Mouse (Mus musculus): ENCODE results near the gene Pik3cb.
A peak's percentile ranks its signal among the peaks of the same experiment; 100 is the strongest.

The Pik3cb gene

DNA sequence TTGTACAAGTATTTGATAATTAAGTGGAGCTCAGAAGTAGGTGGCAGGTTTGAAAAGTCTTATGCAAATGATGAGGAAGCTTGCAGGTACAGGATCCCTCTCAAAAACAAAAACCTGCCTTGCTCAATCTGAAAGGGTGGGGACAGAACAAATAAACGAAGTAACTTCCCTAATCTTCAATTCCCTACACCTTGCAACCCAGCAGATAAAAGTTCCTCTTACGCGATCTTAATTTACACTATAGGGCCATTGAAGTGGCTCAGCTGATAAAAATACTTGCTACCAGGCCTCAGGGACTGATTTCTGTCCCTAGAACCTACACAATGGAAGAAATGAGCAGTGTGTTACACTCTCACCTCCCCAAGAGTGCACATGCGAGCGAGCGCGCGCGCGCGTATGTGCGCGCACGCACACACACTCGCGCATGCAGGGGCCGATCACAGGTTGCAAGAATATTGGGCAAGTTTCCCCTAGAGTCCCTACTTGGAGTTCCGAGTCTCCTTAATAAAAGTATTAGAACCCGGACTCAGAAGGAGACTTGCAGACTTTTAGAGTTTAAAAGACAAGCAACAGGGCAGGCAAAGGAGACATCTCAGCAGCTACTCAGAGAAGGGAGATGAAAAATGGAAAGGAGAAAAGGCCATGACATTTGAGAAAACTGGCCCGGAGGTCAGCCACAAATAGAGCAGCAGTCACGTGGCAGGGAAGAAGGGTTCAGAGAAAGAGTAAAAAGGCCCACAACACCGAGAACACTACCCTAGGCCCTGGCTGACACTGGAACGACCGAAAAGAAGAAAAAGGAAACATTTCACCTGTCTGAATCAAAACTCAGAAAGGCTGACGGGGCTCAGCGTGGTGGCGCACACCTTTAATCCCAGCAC, 6.7 kb upstream of the Pik3cb start:
- DNase-seq (ENCODE audit: low read depth) = no peak

DNA sequence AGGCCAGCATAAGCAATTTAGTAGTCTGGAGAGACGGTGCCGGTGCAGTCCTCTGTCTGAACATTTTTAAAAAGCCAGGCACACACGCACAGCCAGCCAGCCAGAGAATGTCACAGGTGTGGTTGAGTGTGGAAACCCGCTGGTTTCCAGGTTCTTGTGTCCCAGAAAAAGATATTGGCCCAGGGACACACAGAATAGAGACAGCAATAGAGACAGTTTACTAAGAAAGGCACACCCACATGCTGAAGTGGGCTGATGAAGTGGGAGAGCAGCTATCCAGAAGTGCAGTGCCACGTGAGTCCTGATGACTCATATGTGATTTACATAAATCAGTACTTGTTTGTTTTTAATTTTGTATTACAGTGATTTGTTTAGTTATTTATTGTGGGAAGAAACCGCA, 5.3 kb upstream of the Pik3cb start:
- no peak for DNase-seq (ENCODE audit: low read depth)

GRCm38 (mm10) chr9:99144416-99144989, 4.1 kb upstream of the Pik3cb start:
- DNase-seq (ENCODE audit: low read depth) = no peak

- no peak for DNase-seq (ENCODE audit: low read depth)
Observed at GRCm38 (mm10) chr9:99141618-99142017, 1.2 kb upstream of the Pik3cb start.

GRCm38 (mm10) chr9:99141171-99141570, 750 bp upstream of the Pik3cb start:
- peak; percentile 13 for DNase-seq (ENCODE audit: low read depth)

GRCm38 (mm10) chr9:99139194-99140023, 1.0 kb downstream of the Pik3cb start:
- peak; percentile 53 for DNase-seq (ENCODE audit: low read depth)

GRCm38 (mm10) chr9:99137301-99137700, 3.1 kb downstream of the Pik3cb start:
- no peak for DNase-seq (ENCODE audit: low read depth)

GRCm38 (mm10) chr9:99131951-99132470, 8.4 kb downstream of the Pik3cb start:
- no peak for DNase-seq (ENCODE audit: low read depth)

DNA sequence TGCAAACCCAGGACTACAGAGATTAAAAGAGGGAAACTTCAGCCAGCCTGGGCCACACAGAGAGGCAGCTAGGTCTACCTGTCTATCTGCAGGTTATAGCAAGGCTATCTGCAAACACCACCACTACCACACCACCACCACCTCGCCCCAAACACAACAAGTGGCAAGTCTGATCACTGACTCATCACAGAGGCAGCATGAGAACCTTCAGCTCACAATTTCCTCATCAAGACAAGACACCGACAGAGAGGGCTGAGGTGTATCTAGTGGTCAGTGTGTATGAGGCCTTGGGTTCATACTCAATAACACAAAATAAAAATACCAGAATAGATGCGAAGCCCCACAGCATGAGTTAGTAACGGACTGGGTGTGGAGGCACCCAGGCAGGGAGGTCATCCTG, 9.3 kb downstream of the Pik3cb start:
- no peak for DNase-seq (ENCODE audit: low read depth)

GRCm38 (mm10) chr9:99127578-99127977, 12.8 kb downstream of the Pik3cb start:
- no peak for DNase-seq (ENCODE audit: low read depth)

- no peak for DNase-seq (ENCODE audit: low read depth)
Observed at GRCm38 (mm10) chr9:99122749-99123148, 17.7 kb downstream of the Pik3cb start.

- DNase-seq (ENCODE audit: low read depth) = no peak
Observed at GRCm38 (mm10) chr9:99112409-99112808, 28.0 kb downstream of the Pik3cb start.

DNA sequence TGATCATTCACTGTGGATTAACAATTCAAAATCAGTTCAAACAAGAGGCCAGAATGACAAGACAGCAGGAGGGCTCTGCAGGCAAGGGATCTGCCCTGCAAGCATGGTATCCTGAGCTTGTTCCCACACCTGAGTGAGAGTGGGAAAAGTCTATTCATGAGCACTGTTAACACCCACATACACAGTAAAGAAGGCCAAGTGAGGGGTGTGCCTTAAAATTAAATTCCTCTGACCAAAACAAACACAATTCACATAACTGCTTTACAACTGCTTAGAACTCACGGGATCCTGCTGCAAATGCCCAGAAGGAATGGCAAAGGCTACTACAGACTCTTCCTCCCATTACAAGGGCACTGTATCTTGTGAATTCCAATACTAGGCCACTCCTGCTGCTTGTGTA, 29.3 kb downstream of the Pik3cb start:
- no peak for DNase-seq (ENCODE audit: low read depth)

DNA sequence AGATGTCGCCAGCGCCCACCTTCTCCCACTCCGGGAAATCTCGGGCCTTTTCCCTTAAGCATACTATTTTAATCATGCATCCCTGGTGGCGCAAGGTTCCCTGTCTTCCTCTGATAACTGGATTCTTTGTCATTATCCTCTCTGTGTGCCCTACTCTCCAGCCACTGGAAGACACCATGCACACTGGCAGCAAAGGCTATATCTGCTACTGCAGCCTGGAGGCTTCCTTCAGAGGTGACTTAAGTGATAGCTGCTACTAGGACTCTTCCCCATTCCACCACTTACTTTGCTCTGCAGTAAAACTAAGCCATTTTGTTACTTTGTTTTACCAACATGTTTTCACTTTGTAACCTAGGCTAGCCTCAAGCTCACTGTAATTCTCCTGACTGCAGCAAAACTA, 30.2 kb downstream of the Pik3cb start:
- no peak for DNase-seq (ENCODE audit: low read depth)

DNA sequence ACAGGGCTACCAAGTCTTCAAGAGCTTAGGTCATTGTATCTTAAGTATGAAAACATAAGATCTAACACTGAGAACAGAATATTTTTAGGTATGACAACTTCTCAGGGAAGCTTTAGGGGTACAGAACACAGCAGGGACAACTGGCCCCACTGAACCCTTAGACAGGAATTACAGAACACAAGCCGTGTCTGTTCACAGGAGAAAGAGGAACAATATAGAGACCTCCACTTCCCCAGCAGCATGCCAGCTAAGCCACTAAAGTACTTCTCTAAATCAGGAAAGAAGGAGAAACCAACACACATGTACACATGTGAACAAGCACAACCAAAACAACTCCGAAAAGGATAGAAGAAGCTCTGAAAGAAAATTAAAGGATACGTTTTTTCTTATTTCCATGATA, 30.8 kb downstream of the Pik3cb start:
- no peak for DNase-seq (ENCODE audit: low read depth)

DNA sequence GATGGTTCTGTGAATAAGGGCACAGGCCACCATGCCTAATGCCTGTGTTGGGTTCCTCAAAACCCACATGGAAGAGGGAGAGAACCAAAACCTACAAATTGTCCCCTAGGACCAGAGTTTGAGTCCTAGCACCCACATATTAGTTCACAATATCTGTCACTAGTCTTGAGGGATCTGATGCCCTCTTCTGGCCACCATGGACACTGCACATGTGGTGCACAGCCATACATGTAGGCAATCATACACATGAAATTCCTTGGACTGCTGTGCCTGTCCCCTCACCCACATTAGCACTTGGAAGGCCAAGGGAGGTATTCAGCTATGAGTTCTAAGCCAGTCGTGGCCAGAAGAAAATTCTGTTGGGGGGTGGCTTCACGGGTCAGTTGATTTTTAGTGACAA, 36.0 kb downstream of the Pik3cb start:
- peak; percentile 8 for DNase-seq (ENCODE audit: low read depth)

GRCm38 (mm10) chr9:99103865-99104264, 36.6 kb downstream of the Pik3cb start:
- no peak for DNase-seq (ENCODE audit: low read depth)

DNA sequence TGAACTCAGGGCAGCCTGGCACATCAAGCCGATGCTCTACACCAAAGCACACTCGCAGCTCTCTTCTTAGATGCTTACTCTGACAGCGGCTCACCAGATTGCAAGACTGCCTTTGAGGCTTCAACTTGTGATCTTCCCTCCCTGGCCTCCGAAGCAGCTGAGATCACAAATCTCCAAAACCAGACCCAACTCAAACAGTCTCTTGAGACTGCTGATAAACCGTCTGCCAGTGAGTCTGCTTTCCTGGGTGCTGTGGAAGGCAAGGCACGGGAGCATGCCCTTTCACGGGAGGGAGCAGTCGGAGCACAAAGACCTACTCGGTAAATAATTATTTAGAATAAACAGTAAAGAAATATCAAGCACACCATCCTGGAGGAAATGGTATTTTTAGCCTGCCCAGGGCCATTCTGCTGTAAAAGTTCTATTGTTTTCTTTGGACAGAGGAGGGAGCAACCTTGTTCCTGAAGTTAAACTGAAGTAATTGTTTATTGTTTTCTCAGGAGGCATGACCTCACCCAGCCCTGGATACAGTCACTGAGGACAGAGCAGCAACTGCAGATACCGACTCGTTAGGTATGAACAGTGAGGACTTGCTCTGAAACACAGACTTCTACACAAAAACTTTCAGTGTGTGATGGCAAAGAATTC, 41.8 kb downstream of the Pik3cb start:
- DNase-seq (ENCODE audit: low read depth) = no peak

- DNase-seq (ENCODE audit: low read depth) = no peak
Observed at GRCm38 (mm10) chr9:99097668-99098067, 42.8 kb downstream of the Pik3cb start.

- DNase-seq (ENCODE audit: low read depth) = no peak
Observed at GRCm38 (mm10) chr9:99095192-99095591, 45.2 kb downstream of the Pik3cb start.

DNA sequence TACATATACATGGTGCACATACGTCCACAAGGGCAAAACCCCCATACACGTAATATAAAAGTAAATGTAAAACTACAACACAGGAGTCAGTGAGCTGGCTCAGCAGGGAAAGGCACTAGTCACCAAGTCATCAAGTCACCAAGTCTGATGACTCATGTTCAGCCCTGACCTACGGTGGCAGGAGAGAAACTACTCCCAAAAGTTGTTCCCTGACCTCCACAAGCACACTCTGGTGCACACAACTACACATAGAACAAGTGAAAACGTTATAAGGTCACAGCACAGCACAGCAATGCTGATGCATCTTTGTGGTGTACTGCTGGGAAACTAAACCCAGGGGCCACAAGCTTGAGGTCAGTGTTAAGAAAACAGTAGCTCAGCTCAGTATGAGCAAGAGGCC, 49.9 kb downstream of the Pik3cb start:
- DNase-seq (ENCODE audit: low read depth) = no peak

GRCm38 (mm10) chr9:99089904-99090303, 50.5 kb downstream of the Pik3cb start:
- DNase-seq (ENCODE audit: low read depth) = no peak

Measured in naive thymus-derived CD4-positive, alpha-beta T cell, adult 2 months (primary cell).